Mouse (Mus musculus): ENCODE results near the gene Crhbp.

- TF ChIP-seq CTCF (IDR thresholded peaks at IDR 0.05; ENCODE audit: extremely low read depth, insufficient read depth, low read length) (no peak), POLR2A (IDR thresholded peaks at IDR 0.05; ENCODE audit: extremely low read depth, insufficient read depth, low read length) (no peak)
These were observed 1.8 kb downstream of the Crhbp start for GRCm38 (mm10) chr13:95442901-95443300.
